Mouse (Mus musculus): ENCODE measurements at regions not wholly inside any gene's neighbourhood (a gene's known extent, or its start where the extent isn't known, plus 50 kb on each side); places are given as distances from the start of the nearest gene placed in this dataset.

DNA sequence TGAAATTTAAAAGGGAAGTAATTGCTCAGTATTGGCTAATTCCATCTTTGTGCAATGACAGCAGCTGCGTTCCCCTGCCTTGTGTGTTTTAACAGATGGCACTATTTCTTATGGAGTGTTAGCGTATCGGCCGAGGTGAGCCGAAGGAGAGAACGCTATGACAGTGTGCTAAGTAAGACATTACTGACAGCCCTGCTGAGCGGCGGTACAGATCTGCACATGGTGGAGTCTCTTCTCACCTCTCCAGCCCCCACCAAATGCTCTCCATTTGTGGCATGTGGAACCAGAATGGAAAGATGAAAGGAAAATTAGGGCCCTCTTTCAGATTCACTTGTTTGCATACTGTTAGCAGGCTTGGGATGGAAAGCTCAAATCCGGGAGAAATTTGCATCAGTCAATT, 291.5 kb downstream of the Rnf144b start:
- Histone ChIP-seq H3K9me3 (replicated peaks) (no peaks in the 10 kb centered on the region), H3K9ac (no peak overlapping the region), H3K36me3 (ENCODE audit: poor library complexity, severe bottlenecking) (no peaks in the 10 kb centered on the region), H3K4me3 (no peak overlapping the region), H3K27ac (no peak overlapping the region), H3K4me1 (no peaks in the 10 kb centered on the region), H3K27me3 (peaks cover 5% of the 10 kb centered on the region; the same call in 1 of the 2 replicates), H3K4me2 (no peak overlapping the region)
- 73% methylated on average over 9 of the region's 9 CpGs for WGBS
- peak; percentile 97 for ATAC-seq

DNA sequence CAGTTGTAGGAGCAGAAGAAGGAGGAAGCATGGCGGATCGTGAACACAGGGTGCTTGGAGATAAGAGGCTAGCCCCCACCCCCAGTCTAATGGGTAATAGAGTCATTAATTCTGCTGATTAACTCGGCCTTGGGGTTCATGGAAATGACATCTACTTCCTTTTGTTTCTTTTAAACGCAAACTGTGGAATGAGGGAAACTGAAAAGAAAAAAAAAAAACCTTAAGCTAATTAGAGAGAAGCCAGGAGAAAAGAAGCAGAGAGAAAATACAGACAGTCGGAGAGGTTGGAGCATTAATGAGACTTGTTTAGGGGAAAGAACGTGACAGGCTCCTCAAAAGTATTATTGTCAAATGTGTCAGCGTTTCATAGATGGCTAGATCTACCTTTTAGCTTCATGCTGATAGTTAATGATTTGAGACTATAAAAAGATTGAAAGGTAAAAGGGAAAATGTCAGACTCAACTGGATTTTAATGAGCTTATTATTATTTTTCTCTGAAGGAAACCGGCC, 307.5 kb downstream of the Rnf144b start:
- Histone ChIP-seq H3K4me3 (no peak overlapping the region), H3K9ac (no peak overlapping the region), H3K27ac (peak overlapping the region; percentile 84), H3K36me3 (ENCODE audit: poor library complexity, severe bottlenecking) (no peaks in the 10 kb centered on the region), H3K9me3 (replicated peaks) (no peaks in the 10 kb centered on the region), H3K27me3 (no peaks in the 10 kb centered on the region), H3K4me1 (peaks cover 24% of the 10 kb centered on the region), H3K4me2 (peak overlapping the region; percentile 44)
- peak; percentile 59; the same call in 1 of the 2 replicates for ATAC-seq
- WGBS = 7% methylated on average over 8 of the region's 8 CpGs

DNA sequence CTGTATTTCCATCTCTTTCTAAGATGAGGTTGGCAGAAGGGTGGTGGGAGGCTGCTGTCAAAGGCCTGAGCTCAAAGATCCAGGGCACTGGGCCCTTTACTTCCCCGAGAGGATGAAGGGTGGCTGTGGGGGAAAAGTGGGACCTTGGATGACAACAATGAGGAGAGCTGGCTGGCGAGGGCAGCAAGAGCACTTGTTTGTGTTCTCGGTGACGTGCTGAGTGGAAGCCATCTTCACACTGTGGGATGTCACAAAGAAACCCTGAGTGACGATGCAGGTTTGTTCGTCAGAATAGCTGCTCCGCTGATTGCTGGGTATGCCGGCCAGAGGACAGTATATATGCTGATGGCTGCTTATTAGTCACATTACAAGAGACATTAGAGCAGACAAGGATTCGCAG, 308.0 kb downstream of the Rnf144b start:
- Histone ChIP-seq H3K27ac (peak overlapping the region; percentile 84), H3K9ac (no peak overlapping the region), H3K36me3 (ENCODE audit: poor library complexity, severe bottlenecking) (no peaks in the 10 kb centered on the region), H3K4me2 (peak overlapping the region; percentile 44), H3K9me3 (replicated peaks) (no peaks in the 10 kb centered on the region), H3K4me3 (no peak overlapping the region), H3K4me1 (peaks cover 24% of the 10 kb centered on the region), H3K27me3 (no peaks in the 10 kb centered on the region)
- WGBS = 19% methylated on average over 9 of the region's 9 CpGs
- ATAC-seq = peak; percentile 63

DNA sequence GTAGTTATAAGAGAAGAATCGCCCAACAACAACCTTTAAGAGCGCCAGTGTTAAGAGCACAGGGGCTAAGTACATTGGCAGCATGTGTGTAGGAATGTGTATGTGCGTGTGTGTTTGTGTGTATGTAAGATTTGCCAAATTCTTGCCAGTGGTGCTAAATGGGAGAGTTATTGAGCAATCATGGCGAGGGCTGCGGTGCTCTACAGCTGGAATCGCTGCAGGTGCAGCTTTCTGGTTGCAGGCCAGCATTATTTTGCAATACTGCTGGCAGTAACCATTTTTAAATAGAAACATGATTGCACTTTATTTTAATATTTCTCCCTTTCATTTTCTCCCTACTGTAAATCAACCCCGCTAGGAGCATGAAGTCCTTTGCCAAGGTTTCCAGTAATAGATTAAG, 313.2 kb downstream of the Rnf144b start:
- H3K36me3 ChIP-seq (ENCODE audit: poor library complexity, severe bottlenecking) = no peaks in the 10 kb centered on the region
- 90% methylated on average over 7 of the region's 7 CpGs for WGBS

DNA sequence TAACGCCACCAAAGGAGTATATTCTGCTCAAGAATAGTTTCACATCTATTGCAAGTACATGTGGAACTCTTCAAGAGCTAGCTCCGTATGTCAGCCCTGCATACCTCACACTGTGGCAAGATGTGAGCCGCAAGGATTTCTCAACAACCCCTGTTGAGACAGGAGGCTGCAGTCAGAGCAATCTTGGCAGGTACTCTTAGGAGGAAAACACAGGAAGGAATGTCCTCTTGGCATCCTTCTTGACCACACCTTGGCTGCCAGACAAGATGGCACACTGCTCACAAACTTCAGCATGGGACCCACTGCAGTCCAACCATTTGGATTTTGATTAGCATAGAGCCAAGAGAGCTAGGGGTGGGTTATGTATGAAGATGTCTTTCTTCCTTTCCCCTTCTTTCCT, 322.4 kb downstream of the Rnf144b start:
- no peak overlapping the region for H3K4me3 ChIP-seq
- WGBS = 90% methylated on average over 3 of the region's 3 CpGs
- no peaks in the 10 kb centered on the region for H3K9me3 ChIP-seq (replicated peaks)
- no peak overlapping the region for H3K27ac ChIP-seq
- no peaks in the 10 kb centered on the region for H3K27me3 ChIP-seq
- no peak overlapping the region for H3K4me2 ChIP-seq
- H3K9ac ChIP-seq = no peak overlapping the region
- no peaks in the 10 kb centered on the region for H3K36me3 ChIP-seq (ENCODE audit: poor library complexity, severe bottlenecking)
- no peaks in the 10 kb centered on the region for H3K4me1 ChIP-seq
- no peak for ATAC-seq

More for the DNA sequence above, 313.2 kb downstream of the Rnf144b start:
- H3K4me2 ChIP-seq = no peak overlapping the region
- no peak overlapping the region for H3K27ac ChIP-seq
- H3K27me3 ChIP-seq = no peaks in the 10 kb centered on the region
- H3K9me3 ChIP-seq (replicated peaks) = no peaks in the 10 kb centered on the region
- H3K4me1 ChIP-seq = peaks cover 8% of the 10 kb centered on the region
- no peak overlapping the region for H3K4me3 ChIP-seq
- H3K9ac ChIP-seq = no peak overlapping the region
- ATAC-seq = no peak

DNA sequence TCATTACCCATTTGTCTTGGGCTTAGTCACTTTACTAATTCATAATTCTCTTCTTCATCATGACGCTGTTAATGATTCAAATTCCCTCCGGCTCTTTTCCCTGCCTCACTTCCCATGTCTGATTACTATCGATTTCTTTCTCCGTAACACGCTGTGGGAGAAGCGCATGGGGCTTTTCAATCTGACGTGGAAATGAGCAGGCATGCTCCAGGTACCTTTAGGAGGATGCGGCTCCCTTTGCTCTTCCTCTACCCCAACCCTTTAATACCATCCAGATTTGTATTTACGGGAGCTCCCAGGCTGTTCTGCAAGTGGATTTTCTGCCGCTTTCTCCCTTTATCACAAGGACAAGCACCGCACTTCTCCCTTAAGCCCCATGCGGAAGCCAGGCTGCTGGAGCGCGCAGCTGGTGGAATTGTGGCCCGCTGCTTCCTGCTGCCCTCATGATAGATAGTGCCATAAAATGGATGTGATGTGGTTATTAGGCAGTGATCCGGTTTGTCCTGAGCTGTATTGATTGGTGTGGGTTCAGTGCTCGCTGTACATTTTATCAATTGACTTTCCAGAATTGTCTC, 329.8 kb downstream of the Rnf144b start:
- Histone ChIP-seq H3K36me3 (ENCODE audit: poor library complexity, severe bottlenecking) (no peaks in the 10 kb centered on the region), H3K4me3 (no peak overlapping the region), H3K9me3 (replicated peaks) (no peaks in the 10 kb centered on the region), H3K4me1 (no peaks in the 10 kb centered on the region), H3K27me3 (no peaks in the 10 kb centered on the region), H3K4me2 (no peak overlapping the region), H3K9ac (no peak overlapping the region), H3K27ac (no peak overlapping the region)
- WGBS = 84% methylated on average over 17 of the region's 17 CpGs
- ATAC-seq = no peak

DNA sequence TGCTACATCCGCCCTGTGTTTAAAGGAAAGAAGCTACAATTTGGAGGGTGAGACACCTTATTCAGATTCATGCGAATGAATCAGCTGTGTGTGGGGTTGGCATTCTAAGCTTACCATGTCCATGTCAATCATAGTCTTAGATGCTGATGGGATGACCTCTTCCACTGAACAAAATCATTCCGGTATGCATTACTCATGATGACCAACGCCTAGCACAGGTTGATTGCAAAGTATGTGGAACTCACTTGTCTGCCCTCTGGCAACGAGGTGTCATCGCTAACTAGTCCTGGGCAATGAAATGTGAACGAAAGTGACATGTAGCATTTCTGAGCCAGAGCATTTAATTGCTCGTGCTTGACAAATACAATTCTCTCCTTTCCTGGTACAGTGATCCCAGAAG, 339.7 kb downstream of the Rnf144b start:
- Histone ChIP-seq H3K9ac (no peak overlapping the region), H3K4me1 (no peaks in the 10 kb centered on the region), H3K4me2 (no peak overlapping the region), H3K4me3 (no peak overlapping the region), H3K27ac (no peak overlapping the region), H3K9me3 (replicated peaks) (no peaks in the 10 kb centered on the region), H3K36me3 (ENCODE audit: poor library complexity, severe bottlenecking) (no peaks in the 10 kb centered on the region), H3K27me3 (no peaks in the 10 kb centered on the region)
- no peak for ATAC-seq
- WGBS = 92% methylated on average over 8 of the region's 8 CpGs

DNA sequence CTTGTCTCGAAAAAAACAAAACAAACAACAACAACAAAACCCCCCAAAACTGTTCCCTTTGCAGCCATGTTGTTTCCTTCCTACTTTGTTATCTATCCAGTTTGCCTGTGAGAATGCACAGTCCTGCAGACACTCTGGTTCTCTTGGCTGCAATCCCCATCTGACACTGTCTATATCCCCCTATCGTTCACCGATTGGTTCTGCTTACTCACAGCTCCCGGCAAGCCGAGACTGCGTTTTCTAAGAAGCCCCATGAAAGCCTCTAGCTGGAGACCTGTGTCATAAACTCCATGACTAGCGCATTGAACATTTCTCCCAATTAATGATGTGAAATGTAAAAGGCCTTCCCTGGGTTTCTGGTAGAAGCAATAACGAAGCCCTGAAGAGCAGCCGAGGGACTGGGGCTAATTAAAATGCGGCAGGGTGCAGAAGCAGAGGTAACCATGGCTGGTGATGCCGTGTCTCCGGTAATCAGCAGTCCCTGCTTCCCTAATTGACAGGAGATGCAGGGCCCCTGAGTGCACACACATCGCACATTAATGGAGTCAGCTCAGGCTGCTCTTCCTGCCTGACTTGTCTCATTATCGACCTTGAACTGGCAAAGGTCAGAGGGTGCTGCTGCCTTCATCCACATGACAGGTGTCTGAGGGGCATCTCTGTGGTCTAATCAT, 349.2 kb downstream of the Rnf144b start:
- H3K9ac ChIP-seq = no peak overlapping the region
- no peaks in the 10 kb centered on the region for H3K9me3 ChIP-seq (replicated peaks)
- WGBS = 22% methylated on average over 14 of the region's 14 CpGs
- peak; percentile 57; the same call in 1 of the 2 replicates for ATAC-seq
- no peaks in the 10 kb centered on the region for H3K27me3 ChIP-seq
- peaks cover 13% of the 10 kb centered on the region for H3K4me1 ChIP-seq
- no peaks in the 10 kb centered on the region for H3K36me3 ChIP-seq (ENCODE audit: poor library complexity, severe bottlenecking)
- peak overlapping the region; percentile 37 for H3K4me2 ChIP-seq
- peak overlapping the region; percentile 48 for H3K27ac ChIP-seq
- H3K4me3 ChIP-seq = no peak overlapping the region

DNA sequence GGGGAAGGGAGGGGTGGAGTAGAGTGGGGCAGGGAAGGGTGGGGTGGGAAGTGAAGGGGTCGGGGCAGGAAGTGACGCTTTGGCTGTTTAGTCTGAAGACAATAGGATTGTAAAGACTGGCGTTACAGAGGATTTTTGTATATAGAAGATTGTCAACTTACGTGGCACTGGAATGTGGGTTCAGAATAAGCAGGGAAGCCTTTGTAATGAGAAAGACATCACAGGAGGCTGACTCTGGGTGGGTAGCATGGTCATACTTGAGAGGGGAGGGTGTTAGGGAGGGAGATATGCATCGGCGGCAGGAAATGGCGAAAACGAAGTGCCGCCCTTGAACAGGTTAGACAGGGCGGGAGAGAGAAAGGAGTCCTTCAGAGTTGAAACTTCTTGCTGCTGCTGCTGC, 357.7 kb downstream of the Rnf144b start:
- no peak overlapping the region for H3K27ac ChIP-seq
- 0 out of 2 replicates have a peak, but pooled peaks cover 6% of the 10 kb centered on the region for H3K4me1 ChIP-seq
- 80% methylated on average over 10 of the region's 10 CpGs for WGBS
- H3K9ac ChIP-seq = no peak overlapping the region
- no peak overlapping the region for H3K4me3 ChIP-seq
- H3K4me2 ChIP-seq = no peak overlapping the region
- no peaks in the 10 kb centered on the region for H3K9me3 ChIP-seq (replicated peaks)
- no peaks in the 10 kb centered on the region for H3K36me3 ChIP-seq (ENCODE audit: poor library complexity, severe bottlenecking)
- H3K27me3 ChIP-seq = no peaks in the 10 kb centered on the region
- no peak for ATAC-seq

DNA sequence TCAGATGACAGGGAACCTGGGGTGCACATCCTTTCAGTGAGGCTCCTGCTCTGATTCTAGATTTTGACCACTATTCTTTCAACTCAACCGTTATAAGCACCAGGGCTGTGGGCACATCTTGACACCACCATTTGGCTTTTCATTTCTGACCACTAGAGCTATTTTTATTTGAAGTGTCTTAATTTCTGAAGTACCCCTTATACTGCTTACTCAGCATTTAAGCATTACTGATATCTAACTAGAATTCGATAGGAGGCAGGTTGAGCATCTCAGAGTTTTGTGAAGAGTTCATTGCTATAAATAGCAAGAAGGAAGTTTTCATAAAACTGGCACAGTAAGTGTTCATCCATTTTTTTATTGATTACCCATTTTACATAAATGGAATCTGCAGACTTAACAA, 362.4 kb downstream of the Rnf144b start:
- H3K9me3 ChIP-seq (replicated peaks) = no peaks in the 10 kb centered on the region
- WGBS = 94% methylated on average over 2 of the region's 2 CpGs
- ATAC-seq = no peak
- H3K9ac ChIP-seq = no peak overlapping the region
- H3K36me3 ChIP-seq (ENCODE audit: poor library complexity, severe bottlenecking) = no peaks in the 10 kb centered on the region
- no peaks in the 10 kb centered on the region for H3K4me1 ChIP-seq
- H3K4me2 ChIP-seq = no peak overlapping the region
- no peaks in the 10 kb centered on the region for H3K27me3 ChIP-seq
- no peak overlapping the region for H3K4me3 ChIP-seq
- H3K27ac ChIP-seq = no peak overlapping the region

DNA sequence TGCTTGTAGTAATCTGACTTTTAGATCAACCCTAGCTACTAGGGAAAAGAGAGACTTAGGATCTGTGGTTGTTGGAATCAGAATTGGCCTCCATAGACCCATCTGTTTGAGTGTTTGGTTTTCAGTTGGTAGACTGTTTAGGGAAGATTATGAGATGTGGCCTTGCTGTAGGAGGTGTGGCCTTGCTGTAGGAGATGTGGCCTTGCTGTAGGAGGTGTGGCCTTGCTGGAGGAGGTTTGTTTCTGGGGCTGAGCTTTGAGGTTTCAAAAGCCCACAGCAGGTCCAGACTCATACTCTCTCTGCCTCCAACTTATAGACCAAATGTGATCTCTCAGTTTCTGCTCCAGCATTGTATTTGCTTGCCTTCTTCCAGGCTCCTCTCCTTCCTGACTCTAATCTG, 363.7 kb downstream of the Rnf144b start:
- Histone ChIP-seq H3K4me1 (no peaks in the 10 kb centered on the region), H3K27ac (no peak overlapping the region), H3K4me2 (no peak overlapping the region), H3K9ac (no peak overlapping the region), H3K36me3 (ENCODE audit: poor library complexity, severe bottlenecking) (no peaks in the 10 kb centered on the region), H3K9me3 (replicated peaks) (no peaks in the 10 kb centered on the region), H3K27me3 (no peaks in the 10 kb centered on the region), H3K4me3 (no peak overlapping the region)
- no peak for ATAC-seq

DNA sequence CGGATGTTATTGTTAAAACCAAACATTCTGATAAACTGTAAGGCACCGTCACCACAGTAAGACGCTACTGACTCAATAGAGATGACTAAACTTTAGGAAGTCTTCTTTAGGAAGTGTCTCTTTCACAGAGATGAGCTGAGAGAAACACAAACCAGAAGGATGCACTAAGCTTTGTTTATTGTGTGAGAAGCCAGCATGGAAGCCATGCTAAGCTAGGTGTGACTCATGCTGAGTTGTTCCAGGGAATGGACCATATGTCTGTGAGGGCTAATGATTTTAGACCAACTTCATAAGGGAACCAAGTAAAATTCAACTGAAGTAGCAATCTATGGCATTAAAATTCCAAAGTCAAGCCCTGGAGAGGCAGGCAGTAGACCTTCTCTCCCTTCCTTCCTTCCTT, 364.2 kb downstream of the Rnf144b start:
- H3K9me3 ChIP-seq (replicated peaks) = no peaks in the 10 kb centered on the region
- no peak overlapping the region for H3K27ac ChIP-seq
- H3K36me3 ChIP-seq (ENCODE audit: poor library complexity, severe bottlenecking) = no peaks in the 10 kb centered on the region
- H3K4me3 ChIP-seq = no peak overlapping the region
- no peak for ATAC-seq
- no peaks in the 10 kb centered on the region for H3K27me3 ChIP-seq
- no peak overlapping the region for H3K9ac ChIP-seq
- no peaks in the 10 kb centered on the region for H3K4me1 ChIP-seq
- WGBS = 96% methylated on average over 3 of the region's 3 CpGs
- H3K4me2 ChIP-seq = no peak overlapping the region
